Mouse (Mus musculus) erythroid progenitor cell, adult 5-6 weeks (primary cell): ENCODE results near the gene Olfr643. TPM values are rescaled to one million over a fixed set of nuclear protein-coding genes. Genes with fewer than 3 reads are reported as not detected.

ENCODE experiments used
- ATAC-seq: replicated peaks from 2 replicates; pipeline ENCODE4 v1.8.0; 2016; ENCODE audit warnings: moderate number of reproducible peaks, mild to moderate bottlenecking, moderate TSS enrichment, inconsistent platforms; ENCODE audit not compliant: poor library complexity, low FRiP score, severe bottlenecking
- total RNA-seq, 2 experiments: library from RNA; stranded (forward) in 1 of 2; stranded (reverse) in 1 of 2; fragments of 150-400 nt in 1 of 2; fragments of 186-747, 209-891 nt in 1 of 2; gene quantifications; 2 replicates each; pipeline versions ENCODE4 v1.2.3 to v1.2.4; 2015 to 2017; ENCODE audit warnings: low replicate concordance in 2 of 2

The Olfr643 gene
- not detected in 2 replicates for total RNA-seq (2015; ENCODE audit: low replicate concordance)
- not detected in 2 replicates for total RNA-seq (2017; ENCODE audit: low replicate concordance)

- ATAC-seq = no peak
Measured at GRCm38 (mm10) chr7:104137305-104137704, at the start of gene Olfr643. TSS of gene Olfr643 (minus strand) at chr7:104137405.

- no peak for ATAC-seq
Measured at GRCm38 (mm10) chr7:104183292-104183691, 46.1 kb upstream of the Olfr643 start, which contains the start of gene Olfr648. TSS of gene Olfr648 (minus strand) at chr7:104183392.

GRCm38 (mm10) chr7:104179074-104179473, 41.9 kb upstream of the Olfr643 start:
- ATAC-seq = no peak

GRCm38 (mm10) chr7:104178422-104179054, 41.3 kb upstream of the Olfr643 start:
- ATAC-seq = no peak

- ATAC-seq = no peak
Measured at GRCm38 (mm10) chr7:104175085-104175484, 37.9 kb upstream of the Olfr643 start.

GRCm38 (mm10) chr7:104169634-104170204, 32.5 kb upstream of the Olfr643 start:
- ATAC-seq = no peak

GRCm38 (mm10) chr7:104167105-104167504, 29.9 kb upstream of the Olfr643 start:
- ATAC-seq = no peak

GRCm38 (mm10) chr7:104150456-104150855, 13.3 kb upstream of the Olfr643 start, which contains the start of gene Ubqlnl:
TSS of gene Ubqlnl (minus strand) at chr7:104150556.
- ATAC-seq = no peak

GRCm38 (mm10) chr7:104143179-104143578, 6.0 kb upstream of the Olfr643 start, which contains the start of gene Ubqln3:
TSS of gene Ubqln3 (minus strand) at chr7:104143279.
- no peak for ATAC-seq

- ATAC-seq = no peak
Measured at GRCm38 (mm10) chr7:104129726-104130125, 7.5 kb downstream of the Olfr643 start, which contains the start of gene Ubqln5. TSS of gene Ubqln5 (minus strand) at chr7:104129826.

- no peak for ATAC-seq
Measured at GRCm38 (mm10) chr7:104104757-104104972, 32.5 kb downstream of the Olfr643 start, which contains the start of gene Olfr646. TSS of gene Olfr646 (plus strand) at chr7:104104873.

GRCm38 (mm10) chr7:104103913-104104756, 33.1 kb downstream of the Olfr643 start:
- ATAC-seq = no peak

- ATAC-seq = no peak
Measured at GRCm38 (mm10) chr7:104085365-104085764, 51.8 kb downstream of the Olfr643 start, which contains the start of gene Olfr645. TSS of gene Olfr645 (minus strand) at chr7:104085465.

- no peak for ATAC-seq
Measured at GRCm38 (mm10) chr7:104071769-104072168, 65.4 kb downstream of the Olfr643 start, which contains the start of gene Olfr644. TSS of gene Olfr644 (minus strand) at chr7:104071869.

- ATAC-seq = no peak
Measured at GRCm38 (mm10) chr7:104061345-104061744, 75.9 kb downstream of the Olfr643 start, which contains the start of gene 4930516K23Rik. TSS of gene 4930516K23Rik (minus strand) at chr7:104061445.

- ATAC-seq = no peak
Measured at GRCm38 (mm10) chr7:104059215-104059614, 78.0 kb downstream of the Olfr643 start.

- no peak for ATAC-seq
Measured at GRCm38 (mm10) chr7:104052566-104052965, 84.6 kb downstream of the Olfr643 start, which contains the start of gene Olfr642. TSS of gene Olfr642 (minus strand) at chr7:104052666.

GRCm38 (mm10) chr7:104050745-104051144, 86.5 kb downstream of the Olfr643 start:
- ATAC-seq = no peak

- no peak for ATAC-seq
Measured at GRCm38 (mm10) chr7:104035145-104035544, 102.1 kb downstream of the Olfr643 start, which contains the start of gene Olfr641. TSS of gene Olfr641 (plus strand) at chr7:104035445.

- ATAC-seq = no peak
Measured at GRCm38 (mm10) chr7:104026978-104027377, 110.2 kb downstream of the Olfr643 start.
